Mouse (Mus musculus) large intestine, adult 2 months (tissue): Measurements from ENCODE around the gene Ncdn. TPM values are rescaled to one million over a fixed set of nuclear protein-coding genes. Genes with fewer than 3 reads are reported as not detected.

Source experiments
- DNase-seq: peaks from one replicate; pipeline ENCODE4 v3.0.0-alpha.2; 2012; ENCODE audit warnings: low read depth, low spot score
- WGBS: fragments of 180-500 bp; shearing (Covaris S2); methylation state at CpG from one replicate; pipeline ENCODE4 v1.1.7; 2018; 5-methylcytosine and 5-hydroxymethylcytosine counted together
- polyA plus RNA-seq: library from polyadenylated mRNA; depleted of rRNA; stranded (reverse); fragments of >200 nt; gene quantifications from 2 replicates; pipeline ENCODE4 v1.2.3, GENCODE M21; 2012

Ncdn gene
- polyA plus RNA-seq, 1 experiment: 26.9 TPM

DNA sequence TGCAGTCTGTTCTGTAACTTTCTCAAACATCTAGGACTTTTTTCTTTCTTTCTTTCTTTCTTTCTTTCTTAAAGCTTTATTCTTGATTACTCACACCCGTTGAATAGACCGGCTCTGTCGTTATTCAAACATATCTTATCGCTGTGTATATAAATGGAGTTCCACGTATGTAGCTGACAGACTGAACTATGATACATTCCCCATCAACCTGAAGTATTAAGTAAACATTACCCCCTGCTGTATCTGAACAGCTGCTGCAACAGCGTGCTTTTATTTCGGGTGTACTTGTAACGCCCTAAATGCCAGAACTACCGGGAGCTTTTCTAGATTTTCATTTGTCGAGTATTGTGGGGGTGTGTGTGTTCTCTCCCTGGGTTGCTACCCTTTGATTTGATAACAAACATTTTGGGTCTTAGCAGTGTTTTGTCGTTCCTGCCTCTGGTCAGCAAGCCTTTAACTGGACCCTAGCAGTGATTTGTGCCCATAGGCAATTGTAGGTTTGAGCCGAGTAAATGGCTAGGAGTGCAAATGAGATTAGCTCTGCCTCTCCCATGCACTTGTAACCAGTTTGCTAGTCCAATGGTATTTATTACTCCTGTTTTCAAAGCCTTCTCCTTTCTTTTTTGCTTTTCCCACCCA lies 1.6 kb upstream of the Ncdn start:
- DNase-seq: no peak
- WGBS: 16% methylated on average over 12 of the region's 12 CpGs

DNA sequence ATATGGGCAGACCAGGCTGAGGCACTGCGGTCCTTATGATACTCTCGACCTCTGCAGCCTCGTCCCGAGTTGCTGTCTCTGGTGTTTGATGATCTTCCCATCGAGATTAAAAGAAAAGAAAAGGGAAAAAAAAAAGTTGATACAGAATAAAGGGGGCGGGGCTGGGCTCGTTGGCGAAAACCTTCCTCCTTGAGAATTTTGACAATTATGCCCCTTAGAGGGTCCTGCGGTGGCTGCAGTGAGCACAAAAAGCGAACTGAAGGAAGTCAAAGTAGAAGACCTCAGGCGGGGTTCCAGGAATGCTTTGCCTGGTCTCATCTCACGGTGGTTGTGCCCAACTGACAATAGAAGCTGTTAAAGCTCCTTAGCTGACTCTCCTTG lies 983 bp upstream of the Ncdn start:
- 1% methylated on average over 12 of the region's 12 CpGs for WGBS
- no peak for DNase-seq

DNA sequence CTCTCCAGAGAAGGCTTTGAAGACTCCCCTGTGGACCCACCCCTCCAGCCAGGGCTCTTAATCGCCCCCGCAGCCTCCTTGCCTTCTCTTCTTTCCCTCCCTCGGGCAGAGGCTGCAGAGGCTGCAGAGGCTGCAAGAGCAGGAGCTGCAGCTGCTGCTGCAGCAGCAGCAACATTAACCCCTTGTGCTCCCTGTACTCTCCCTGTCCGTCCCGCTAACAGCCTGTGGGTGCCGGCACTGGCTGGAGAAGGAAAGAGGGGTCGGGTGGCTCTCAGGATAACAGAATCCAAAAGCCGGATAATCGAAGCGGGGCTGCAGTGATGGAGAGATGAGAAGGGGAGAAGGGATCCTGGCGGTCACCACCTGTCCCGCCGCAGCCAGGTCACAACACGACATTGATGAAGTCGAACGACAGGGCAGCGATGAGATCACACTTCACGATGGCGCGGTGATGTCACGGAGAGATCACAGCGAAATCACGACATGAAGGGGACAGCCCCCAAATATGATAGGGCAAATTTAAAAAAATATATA lies 563 bp downstream of the Ncdn start:
- WGBS: 1% methylated on average over 23 of the region's 23 CpGs
- no peak for DNase-seq

DNA sequence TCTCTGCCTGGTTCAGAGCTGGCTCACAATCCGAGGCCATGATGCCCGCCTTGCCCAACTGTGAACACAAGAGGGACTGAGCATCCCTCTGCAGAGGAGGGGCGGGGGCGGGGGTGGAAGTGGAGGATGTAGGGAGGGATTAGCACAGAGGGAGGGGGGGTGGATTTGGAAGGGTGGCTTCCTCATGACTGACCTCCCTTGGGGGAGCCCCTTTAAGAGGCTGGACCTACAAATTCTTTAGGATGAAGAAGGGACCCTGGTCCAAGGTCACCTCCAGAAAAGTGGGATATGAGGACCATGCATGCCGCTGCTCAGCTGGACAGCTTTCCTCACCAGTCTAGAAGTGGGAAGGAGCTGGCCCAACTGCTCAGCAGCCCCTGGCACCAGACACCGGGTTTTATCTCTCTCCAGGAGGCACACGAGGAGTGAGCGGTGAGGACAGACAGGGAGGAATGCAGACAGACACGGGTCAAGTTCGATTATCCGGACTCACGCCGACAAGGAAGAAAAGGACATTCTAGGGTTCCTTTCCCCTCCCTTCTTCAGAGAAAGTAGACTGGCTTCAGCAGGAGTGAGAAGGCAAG lies 1.1 kb downstream of the Ncdn start:
- 14% methylated on average over 13 of the region's 13 CpGs for WGBS

DNA sequence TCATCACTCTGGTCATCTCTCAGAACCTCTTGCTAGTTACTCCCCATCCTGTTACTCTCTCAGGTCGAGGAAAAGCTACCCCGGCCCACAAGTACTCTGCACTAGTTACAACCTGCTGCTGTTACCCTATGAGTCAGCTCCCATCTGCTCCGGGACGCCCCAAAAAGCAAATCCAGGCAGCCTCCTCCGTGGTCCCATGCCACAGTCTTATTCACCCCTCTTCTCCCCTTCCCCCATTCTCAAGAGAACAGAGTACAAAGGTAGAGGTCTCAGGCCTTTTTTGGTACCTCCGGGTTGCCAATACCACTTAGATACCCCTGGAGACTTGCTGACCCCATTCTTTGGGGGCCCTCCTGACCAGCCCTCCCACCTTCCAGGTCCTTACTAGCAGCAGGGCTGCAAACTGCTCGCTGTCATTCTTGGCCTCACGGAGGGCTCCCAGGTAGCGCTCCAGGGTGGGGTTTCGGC lies 1.6 kb downstream of the Ncdn start:
- 76% methylated on average over 10 of the region's 10 CpGs for WGBS
- no peak for DNase-seq

More for the DNA sequence above, 1.1 kb downstream of the Ncdn start:
- no peak for DNase-seq

DNA sequence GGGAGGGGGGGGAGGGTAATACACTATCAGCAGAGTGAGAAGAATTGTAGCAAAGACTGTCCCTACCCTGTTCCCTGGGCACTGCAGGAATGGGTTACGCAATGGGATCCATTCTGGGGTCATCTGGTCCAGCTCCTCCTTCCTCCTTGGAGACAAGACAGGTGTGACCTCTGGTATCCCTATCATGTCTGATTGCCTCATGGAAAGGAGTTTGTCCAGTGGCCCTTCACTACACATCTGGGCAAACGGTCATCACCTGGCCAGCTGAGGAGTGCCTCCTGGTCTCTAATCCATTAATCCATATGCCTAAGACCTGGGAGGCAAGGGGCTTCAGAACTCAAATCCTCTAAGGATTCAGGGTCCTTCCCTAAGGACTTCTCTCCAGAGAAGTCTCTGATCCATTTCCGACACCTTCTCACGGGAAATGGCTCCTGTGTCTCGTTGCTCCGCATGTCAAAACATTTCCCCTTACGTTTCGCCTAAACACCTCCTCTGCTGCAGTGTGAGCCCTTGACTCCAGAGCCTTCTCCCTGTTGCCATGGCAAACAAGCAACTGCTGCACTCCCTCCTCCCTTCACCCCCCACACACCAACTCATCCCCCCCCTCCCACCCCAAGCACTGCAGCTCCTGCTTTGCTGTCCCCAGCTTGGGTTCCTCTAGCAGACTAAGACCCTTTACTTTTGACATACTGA lies 2.2 kb downstream of the Ncdn start:
- 89% methylated on average over 8 of the region's 8 CpGs for WGBS
- DNase-seq: no peak

DNA sequence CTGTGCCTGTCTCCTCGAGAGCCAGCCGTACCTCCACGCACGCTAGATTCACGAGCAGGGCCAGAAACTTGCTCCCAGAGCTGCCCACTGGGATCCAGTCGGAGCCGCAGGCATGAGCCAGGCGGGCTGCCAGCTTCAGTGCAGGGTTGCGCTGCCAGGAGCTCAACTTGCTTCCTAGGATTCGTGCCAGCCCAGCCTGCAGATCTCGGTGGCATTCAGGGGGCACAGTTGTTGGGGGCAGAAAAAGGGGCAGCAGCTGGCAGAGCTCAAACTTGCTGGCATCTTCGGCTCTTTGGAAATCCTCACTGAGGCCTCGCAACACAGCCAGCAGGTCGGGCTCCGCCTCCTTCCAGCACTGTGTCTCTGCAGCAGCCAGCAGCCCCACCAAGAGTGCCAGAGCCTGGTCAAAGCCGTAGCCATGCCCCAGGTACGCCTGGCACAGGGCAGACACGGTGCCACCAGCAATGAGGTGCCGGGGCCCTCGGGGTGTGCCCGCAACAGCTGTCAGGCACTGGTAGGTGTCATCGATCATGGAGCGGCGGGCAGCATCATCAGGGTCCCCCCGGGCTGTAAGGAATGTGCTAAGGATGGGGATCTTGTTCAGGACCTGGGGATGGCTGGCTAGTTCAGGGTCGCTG lies 3.1 kb downstream of the Ncdn start:
- no peak for DNase-seq
- 83% methylated on average over 26 of the region's 26 CpGs for WGBS

DNA sequence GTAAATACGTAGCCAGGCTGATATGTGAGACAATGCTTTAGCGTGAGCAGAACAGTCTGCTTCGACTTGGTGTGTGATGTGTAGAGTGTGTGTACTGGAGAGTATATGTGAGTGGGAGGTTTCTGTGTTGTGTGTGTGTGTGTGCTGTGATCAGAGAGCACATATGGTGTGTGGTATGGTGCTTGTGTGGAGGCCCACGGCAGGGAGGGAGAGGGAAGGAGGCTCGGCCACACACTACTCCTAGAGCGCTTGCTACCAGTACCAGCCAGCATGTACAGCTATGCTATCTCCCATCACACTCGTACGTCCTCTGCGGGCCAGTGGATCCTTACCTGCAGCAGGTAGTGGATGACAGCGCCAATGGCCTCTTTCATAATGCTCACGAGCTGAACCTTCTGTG lies 3.7 kb downstream of the Ncdn start:
- DNase-seq: no peak
- 84% methylated on average over 11 of the region's 11 CpGs for WGBS

DNA sequence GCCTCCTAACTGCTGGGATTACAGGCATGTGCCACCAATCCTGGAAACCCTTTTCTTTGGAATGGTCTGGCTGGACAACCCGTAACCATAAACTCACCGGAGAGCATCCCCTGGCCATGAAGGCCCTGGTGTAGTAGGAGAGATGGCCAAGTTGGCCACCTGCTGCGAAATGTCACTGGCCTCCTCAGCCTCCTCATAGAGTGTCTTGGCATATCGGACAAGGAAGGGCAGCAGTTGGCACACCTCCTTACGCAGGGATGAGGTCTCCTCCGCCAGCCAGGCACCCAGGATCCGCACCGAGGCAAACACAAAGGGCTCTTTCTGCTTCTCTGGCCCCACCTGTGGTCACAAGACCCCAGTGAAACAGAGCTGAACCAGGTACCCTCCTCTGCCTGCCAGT lies 4.9 kb downstream of the Ncdn start:
- DNase-seq: no peak
- 92% methylated on average over 8 of the region's 8 CpGs for WGBS

DNA sequence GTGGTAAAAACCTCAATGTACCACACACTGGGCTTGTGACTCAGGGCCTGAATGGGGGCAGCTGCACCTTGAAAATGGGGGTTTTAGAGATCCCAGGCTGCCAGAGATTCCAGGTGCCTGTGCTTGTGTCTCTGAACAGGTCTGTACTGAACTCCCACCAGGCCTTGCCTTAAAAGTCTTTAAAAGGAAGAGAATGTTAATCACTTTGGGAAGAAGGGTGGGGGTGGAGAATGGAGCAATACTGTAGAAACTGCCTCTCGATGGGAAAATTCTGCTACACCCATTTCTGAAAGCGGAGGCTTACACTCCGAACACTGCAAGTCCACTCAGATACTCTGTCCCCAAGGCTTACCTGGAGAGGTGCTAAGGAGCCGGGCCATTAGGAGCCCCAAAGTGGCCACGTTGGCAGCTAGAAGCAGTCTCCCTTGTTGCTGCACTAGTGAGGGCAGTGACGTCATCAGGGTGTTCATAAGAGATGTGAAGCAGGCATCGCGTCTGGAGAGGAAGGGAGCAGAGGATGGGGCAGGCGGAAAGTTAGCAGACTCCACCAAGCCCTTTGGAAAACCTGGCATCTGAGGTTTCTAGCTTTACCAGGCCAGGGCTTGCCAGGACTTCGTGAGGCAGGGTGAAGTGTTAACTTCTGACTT lies 6.9 kb downstream of the Ncdn start:
- 83% methylated on average over 10 of the region's 10 CpGs for WGBS
- DNase-seq: no peak

DNA sequence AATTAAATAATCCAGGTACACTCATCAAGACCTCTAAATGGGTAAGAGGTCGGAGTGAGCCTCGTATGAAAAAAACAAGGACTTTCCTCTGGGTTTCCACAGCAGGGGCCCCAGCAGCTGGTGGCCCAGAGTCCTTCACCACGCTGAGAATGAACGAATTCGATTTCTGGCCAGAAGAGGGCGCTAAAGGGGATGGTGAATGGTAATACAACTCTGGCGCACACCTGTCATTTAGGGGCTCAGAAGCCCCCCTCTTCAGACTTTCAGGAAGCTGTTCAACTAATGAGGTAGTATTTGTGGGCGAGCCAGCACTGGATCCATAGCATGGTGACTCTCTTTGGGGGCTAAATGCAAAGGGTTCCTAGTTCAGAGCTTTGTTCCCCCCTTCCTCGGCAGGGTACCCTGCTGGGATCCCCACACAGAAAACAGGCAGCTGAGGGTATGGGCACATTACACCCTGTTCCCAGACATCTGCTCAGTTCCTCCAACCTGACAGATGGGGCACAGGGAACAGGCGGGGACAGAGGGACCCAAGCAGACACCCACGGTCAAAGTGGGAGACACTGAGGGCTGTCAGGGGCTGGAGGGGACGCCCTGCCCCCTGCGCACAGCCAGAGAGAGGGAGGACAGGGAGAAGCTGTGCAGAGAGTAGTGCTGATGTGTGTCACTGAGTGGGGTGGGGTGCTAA lies 7.6 kb downstream of the Ncdn start:
- no peak for DNase-seq
- whole genome bisulfite sequencing: 48% methylated on average over 13 of the region's 13 CpGs

DNA sequence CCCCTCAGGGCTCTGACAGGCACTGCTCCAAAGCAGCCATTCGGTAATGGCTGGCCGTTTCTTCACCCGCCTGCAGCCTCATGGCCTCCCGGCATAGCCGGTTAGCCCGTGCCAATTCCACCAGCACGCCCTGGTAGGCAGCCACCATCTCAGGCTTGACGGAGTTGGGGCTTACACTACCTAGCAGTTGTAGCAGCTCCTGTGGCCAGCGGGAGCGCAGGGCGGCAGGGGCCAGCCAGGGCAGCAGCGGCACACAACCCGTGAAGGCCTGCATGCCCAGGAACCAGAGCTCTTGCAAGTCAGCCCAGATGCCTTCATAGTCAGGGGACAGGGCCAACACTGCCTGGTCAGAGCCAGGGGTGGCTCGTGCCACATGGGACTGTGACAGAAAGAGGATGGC lies 8.4 kb downstream of the Ncdn start:
- WGBS: 95% methylated on average over 14 of the region's 14 CpGs
- no peak for DNase-seq

DNA sequence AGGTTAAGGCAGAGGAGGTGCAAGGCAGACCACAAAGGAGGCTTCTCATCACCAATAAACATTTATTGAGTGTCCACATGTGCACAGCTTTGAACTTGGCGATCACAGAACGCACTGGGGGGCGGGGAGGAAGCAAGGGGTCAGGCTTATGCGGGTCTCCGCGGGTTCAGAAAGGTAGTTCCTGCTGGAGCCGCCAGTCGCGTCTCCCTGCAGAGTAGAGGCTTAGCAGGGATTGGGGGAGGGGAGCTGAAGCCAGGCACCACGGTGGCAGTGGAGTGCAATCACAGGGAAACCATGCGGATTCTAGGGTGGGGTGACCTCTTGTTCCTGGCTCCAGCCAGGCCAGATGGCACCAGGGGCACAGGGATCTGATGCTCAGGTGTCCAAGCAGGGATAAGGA lies 9.5 kb downstream of the Ncdn start:
- 52% methylated on average over 11 of the region's 11 CpGs for WGBS
- no peak for DNase-seq

DNA sequence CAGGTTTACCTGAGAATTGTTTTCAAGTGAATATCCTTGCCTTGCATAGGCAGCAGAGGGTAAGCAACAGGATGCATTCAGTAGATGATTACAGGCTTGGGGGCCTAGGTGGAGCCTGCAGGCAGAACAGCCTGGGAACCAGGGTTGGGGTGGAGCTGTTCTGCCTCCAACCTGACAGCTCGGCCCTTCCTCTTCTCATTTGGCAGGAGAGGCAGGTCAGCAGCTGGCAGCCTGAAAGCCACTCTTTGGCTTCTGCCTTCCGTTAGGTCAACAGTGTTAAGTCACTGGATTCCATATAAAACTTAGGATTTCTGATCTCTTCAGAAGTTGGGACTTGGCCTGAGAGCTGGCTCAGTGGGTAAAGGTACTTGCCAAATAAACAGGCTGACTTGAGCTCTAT lies 10.3 kb downstream of the Ncdn start:
- DNase-seq: no peak
- 40% methylated on average over 2 of the region's 2 CpGs for WGBS

DNA sequence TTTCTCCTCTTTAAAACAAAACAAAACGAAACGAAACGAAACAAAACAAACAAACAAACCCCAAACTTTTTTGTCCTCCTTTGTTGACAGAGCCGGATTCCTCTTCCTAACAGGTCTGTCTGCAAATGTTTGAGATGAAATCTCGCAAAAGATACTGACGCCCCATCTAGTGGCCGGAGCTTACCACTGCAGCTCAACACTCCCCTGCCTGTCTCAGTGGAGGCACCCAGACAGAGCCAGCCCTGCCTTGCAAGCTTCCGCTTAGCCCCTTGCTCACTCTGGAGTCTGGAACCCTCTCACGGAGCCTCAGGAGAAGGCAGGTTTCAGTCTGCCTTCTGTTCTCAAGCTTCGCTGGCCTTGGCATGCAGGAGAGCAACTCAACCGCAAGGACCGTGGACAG lies 11.8 kb downstream of the Ncdn start:
- DNase-seq: no peak
- 4% methylated on average over 12 of the region's 12 CpGs for WGBS

DNA sequence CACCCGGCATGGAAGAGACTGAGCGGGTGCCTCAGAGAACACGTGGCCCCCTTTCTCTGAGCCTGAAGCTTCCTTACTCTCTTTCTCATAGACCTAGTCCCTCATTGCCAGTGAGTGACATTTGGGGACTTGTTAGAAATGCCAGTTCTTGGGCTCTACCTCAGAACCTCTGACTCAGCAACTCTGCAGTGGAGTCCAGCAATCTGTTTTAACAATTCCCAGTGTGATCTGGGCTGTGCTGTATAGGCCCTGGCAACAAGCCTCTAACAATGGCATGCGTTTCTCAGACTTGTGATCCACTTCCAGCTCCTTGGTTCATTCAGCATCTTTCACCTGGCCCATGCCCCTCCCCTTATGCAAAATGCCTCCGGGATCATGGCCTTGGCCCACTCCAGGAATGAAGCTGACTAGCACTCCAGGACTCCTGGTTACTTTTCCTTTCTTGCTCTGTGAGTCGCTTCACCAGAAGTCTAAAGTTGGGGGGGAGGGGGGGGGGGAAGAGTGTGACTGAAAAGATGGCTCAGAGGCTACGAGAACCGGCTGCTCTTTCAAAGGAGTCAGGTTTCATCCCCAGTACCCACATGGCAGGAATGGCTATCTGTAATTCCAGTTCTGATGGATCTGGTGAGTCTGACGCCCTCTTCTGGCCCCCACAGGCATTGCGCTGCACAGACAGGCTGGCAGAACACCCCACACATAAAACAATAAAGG lies 13.1 kb downstream of the Ncdn start:
- 37% methylated on average over 10 of the region's 10 CpGs for WGBS
- DNase-seq: no peak

DNA sequence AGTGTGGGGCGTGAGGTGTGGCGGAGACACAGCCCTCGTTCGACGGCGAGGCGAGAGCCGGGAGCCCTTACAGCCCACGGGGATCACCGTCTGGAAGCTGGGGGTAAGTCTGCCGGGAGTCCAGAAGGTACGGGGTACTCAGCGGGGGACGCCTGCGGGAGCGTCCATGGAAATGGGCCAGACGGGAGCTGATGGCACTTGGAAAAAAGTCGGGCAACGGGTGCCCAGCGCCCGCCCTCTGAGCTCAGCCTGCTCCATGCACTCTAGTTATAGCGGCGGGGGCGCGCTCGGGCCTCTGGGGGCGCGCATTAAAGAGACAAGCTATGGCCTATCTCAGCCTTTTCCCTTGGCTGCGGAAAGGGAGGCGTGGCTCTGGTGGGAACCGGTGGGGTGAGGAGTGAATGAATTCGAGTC lies 17.2 kb downstream of the Ncdn start, which contains the start of gene Tfap2e:
TSS of gene Tfap2e (minus strand) at position 240 of the 414 bp plus-strand sequence.
- WGBS: 2% methylated on average over 32 of the region's 32 CpGs

DNA sequence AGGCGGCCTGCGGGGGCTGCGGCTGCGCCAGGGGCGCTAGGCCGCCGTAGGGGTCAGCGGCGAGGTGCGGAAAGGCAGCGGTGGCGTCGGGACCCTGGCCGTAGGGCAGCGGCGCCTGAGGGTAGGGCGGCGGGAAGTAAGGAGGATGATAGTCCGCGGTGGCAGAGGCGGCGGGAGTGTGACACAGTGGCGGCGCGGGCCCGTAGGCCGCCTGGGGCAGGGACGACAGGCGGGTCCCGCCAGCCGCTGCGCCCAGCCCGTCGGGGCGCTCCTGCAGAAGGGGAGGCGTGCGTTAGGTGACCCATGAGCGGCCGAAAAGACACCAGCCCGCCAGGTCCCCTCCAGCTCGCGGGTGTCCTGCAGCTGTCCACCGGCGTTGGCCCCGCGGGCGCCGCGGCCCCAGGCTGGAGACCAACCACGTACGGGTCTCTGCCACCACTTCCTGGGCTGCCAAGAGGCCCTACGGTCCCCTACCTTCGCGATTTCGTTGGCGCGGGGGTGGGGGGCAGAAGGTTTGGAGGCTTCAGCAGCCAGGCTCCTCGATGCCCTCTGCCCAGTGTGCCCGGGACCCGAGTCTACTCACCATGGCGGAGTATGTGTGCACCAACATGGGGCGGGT lies 17.7 kb downstream of the Ncdn start:
- 2% methylated on average over 61 of the region's 62 CpGs for WGBS
- no peak for DNase-seq

More for the DNA sequence above, 17.2 kb downstream of the Ncdn start, which contains the start of gene Tfap2e:
- no peak for DNase-seq
